Mouse (Mus musculus) cerebellum, postnatal 4 days (tissue): ENCODE measurements around the gene Fryl.
"Not testable (repeated sequence)": the region's sequence is repeated elsewhere in the genome, so short reads cannot be mapped to it uniquely, and the experiment has no call there.

Experiments
- DNase-seq, 2 experiments: peaks; one replicate each; pipeline ENCODE4 v3.0.0; 2022; ENCODE audit warnings: low spot score in 2 of 2, mixed read lengths in 1 of 2

Gene Fryl

DNA sequence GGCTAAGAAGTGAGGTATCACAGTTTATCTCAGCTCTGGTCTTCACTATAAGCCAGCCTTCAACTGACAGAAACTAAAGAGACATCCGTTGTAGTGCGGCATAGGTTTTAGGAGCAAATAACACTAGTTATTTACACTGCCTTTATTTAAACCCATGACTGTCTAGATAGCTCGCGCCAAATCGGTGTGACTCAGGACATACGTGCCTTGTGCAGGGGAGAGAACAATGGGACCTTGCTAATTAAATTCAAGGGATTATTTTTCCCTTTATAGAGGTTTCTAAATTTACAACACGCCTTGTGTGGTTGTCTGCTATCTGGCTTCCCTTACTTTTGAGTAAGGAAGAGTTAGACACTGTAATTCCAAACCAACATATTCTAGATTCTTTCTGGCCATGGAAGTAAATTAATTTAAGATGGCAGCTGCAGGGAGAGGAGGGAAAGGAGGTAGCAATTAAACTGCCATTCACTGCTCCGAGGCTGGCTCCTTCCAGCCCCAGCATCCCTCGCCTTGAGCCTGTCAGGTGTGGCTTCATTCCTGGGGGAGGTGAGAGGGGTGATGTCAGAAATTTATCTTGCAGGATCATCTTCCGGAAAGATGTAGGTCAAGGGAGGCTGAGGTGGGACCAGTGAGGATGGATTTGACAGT, 154.0 kb downstream of the Fryl start:
- no peak for DNase-seq

DNA sequence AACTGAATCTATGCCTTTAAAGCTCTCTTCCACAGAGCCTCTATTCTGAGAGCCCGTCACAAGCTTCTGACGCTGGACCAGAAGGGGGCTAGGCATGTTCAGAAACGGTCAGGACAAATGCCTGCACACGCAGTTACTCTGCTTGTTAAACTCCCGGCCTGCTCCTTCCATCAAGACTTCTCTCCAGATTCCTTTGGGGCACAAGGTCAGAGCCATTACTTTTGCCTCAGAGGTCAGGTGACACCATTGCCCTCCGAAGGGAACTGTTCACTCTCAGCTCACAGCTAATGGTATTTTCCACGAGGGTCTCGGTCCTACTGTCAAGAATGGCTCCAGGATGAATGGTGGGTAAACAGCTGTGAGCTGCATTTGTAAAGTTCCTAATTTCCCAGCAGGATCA, 164.2 kb downstream of the Fryl start:
- DNase-seq = no peak

DNA sequence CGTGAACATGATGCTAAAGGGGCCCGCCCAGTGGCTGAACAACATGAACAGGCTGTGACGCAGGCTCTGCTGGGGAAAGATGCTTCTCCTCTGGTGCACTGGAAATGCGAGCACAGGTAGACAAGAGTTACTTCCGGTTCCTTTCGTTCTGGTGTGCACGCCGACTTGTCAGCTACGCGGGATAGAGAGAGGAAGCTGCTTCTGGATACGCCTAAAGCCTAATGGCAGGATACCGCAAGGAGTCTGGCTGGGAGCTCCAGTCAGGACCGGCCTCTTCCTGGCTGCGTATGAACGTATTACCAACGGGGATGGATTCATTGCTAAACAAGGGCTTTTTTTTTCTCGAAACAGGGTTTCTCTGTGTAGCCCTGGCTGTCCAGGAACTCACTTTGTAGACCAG, 167.3 kb downstream of the Fryl start:
- no peak for DNase-seq

GRCm38 (mm10) chr5:73081496-73081895, 174.9 kb downstream of the Fryl start:
- DNase-seq = no peak

- DNase-seq = no peak
These were observed 176.6 kb downstream of the Fryl start for GRCm38 (mm10) chr5:73079801-73080200.

DNA sequence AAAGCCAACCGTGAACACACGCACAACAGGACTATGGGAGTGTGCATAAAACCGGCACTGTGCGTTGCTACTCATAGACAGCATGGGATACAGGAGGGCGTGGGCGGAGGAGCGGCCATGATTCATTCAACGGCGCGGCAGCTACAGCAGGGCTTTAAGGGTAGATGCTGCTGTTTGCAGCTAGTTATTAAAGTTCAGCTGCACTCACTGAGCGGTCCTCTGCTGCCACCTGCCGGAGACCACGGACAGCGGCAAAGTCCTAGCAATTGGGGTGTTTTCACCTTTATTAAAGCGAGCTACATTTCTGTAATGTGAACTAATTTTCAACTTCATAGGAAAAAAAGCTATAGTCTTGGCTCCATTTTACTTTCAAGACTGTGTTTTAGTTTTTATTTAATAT, 185.1 kb downstream of the Fryl start:
- DNase-seq = peak; percentile 72 to 80

GRCm38 (mm10) chr5:73066946-73067345, 189.5 kb downstream of the Fryl start:
- DNase-seq = no peak

GRCm38 (mm10) chr5:73063768-73064669, 192.4 kb downstream of the Fryl start:
- DNase-seq = no peak

DNA sequence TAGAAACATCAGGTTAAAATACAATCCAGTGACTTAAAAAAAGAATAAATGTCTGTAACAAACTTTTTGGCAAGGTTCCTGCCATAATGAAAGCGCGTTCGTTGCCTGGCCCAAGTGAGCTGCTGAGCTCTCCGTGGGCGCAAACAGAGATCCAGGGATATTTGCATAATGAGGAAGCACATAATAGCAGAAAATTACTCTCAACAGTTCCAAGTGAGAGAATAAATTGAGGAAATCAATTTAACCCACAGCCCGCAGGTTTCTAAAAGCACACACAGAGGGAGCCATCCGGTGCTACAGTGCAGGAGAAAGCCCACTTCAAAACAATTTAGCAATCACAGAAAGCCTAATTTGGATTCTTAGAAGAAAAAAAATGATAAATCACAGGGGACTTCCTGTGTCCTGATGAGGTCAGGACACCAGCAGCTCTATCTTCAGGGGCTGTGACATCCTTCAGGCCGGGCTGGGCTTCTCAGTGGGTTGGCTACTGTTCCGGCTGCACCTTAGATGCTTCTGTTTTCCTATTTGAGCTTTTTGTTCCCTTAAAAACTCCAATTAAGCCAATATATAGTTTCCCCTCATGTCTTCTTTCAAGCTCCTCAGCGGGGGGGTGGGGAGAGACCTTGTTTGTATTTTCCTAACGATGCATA, 194.8 kb downstream of the Fryl start:
- no peak for DNase-seq

- DNase-seq = no peak
These were observed 199.5 kb downstream of the Fryl start for GRCm38 (mm10) chr5:73056937-73057336.

DNA sequence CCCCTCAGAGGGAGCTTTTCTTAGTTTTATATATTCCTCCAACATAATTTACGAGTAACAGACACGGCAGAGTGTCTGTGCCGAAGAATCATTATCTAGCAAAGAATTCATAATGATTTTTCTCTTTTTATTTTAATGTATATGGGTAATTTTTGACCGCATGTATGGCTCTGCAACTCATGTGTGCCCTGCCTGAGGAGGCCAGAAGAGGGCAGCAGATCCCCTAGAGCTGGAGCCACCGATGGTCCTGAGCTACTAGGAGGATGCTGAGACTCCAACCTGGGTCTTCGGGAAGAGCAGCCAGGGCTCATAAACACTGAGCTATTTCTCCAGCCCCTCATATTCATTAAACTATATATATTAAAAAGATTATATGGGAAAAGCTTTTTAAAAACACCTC, 200.0 kb downstream of the Fryl start:
- no peak for DNase-seq

DNA sequence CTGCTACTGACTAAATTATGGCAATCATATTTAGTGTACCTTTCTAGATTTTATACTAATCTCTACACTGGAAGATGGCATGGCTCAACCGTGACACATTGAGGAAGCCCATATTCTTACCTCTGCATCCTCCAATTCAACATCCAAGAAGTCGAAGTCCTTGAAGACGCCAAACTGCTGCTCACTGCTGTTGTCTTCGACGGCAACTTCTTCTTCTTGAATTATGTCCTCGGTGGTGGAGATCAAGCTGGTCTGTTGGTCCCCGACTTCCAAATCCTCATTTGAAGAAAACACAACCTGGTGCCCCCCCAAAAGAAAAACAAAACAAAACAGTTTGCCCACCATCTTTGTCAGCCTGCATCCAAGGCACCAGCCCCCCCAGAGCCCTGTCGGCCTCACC, 202.5 kb downstream of the Fryl start:
- no peak for DNase-seq

DNA sequence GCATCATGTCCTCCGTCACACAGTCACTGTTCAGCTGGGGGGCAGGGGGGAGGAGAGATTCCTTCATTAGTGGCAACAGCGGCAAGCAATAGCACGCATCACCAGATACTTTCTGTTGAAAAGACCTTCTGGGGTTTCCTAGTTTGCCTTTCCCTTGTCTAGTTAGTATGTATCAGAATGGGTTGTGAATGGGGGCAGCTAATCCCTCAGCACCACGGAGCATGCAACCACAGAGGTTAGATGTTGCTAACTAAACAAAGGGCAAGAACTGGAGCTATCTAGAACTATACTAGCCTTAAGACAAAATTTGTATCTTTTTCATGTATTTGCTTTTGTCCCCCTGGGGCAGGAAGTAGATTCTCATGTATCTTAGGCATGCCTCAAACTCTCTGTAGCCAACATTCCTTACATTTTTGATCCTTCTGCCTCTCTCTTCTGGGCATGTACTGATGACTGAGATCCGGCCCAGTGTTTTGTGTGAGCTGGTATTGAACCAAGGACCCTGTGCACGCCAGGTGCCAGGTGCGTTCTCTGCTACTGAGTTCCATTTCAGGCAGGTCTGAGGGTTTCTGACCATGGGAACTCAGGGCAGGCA, 208.7 kb downstream of the Fryl start:
- no peak for DNase-seq

DNA sequence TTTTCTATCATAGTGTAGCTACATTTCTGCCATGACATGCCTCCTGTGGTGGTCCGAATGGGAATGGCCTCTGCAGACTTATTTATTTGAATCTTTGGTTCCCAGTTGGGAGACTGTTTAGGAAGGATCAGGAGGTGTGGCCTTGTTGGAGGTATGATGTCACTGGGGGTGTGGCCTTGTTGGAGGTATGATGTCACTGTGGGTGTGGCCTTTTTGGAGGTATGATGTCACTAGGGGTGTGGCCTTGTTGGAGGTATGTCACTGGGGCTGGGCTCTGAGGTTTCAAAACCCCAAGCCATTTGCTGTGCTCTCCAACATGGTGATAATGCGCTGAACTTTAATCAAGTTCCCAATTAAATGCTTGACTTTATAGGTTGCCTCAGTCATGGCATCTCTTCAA, 212.4 kb downstream of the Fryl start:
- DNase-seq = no peak

- DNase-seq = no peak
These were observed 223.9 kb downstream of the Fryl start for GRCm38 (mm10) chr5:73032481-73032880.

DNA sequence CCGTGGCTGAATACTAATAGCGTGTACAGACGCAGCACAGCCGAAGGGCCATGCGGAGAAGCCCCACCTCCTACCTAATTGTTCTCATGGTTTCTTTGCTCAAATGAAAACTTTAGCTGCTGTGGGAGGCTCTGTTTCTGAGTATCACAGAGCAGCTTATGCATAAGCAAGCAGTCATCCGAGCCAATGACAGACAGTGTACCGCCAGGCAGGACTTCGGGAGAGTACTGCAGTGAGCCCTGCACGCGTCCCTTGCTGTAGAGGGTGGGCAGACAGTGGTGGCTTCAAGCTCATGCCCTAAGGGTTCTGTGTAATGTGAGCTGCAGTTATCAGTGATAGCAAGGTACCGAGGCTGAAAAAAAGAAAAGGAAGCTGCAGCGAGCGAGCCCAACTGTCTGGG, 227.8 kb downstream of the Fryl start:
- no peak for DNase-seq

DNA sequence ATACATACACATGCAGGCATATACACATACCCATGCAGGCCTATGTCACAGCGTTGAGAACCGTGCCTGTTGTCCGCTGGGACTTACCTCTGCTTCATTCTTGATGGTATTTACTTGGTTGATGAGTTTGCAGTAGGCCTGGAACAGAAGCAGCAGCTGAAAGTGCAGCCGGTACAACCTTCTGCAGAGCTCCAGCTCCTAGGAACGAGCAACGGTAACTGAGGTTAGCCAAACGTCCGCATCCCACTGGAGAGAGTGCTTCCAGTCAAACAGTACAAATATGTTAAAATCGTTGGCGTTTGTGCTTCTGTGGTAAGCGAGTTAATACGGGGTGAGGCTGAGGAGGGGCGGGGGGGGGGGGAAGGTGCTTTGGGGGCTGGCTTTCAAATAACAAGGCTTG, 232.6 kb downstream of the Fryl start:
- DNase-seq = no peak

GRCm38 (mm10) chr5:73014745-73015144, 241.7 kb downstream of the Fryl start:
- DNase-seq = no peak

DNA sequence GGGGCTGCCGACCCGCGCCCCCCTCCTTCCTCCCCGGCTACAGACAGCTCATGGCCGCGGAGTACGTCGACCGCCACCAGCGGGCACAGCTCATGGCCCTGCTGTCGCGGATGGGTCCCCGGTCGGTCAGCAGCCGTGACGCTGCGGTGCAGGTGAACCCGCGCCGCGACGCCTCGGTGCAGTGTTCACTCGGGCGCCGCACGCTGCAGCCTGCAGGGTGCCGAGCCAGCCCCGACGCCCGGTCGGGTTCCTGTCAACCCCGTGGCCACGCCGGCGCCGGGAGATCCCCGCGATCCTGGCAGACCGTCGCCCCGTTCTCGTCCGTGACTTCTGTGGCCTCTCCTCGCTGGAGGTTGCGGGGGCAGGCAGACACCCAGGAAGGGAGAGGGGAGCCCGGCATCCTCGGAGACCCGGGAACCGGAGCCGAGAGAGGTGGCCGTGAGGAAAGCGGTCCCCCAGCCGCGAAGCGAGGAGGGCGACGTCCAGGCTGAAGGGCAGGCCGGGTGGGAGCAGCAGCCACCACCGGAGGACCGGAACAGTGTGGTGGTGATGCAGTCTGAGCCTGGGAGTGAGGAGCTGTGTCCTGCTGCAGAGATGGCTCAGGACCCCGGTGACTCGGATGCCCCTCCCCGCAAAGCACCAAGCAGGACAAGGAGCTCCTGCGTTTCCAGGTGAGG, 242.7 kb downstream of the Fryl start:
- not testable (repeated sequence) for DNase-seq

GRCm38 (mm10) chr5:73012884-73013610, 243.4 kb downstream of the Fryl start:
- not testable (repeated sequence) for DNase-seq

- DNase-seq = not testable (repeated sequence)
These were observed 244.6 kb downstream of the Fryl start for GRCm38 (mm10) chr5:73011806-73012205.
